In genomic region chr12:5921262-5921661, GRCm38 (mm10) we compare ENCODE assay signal across 14 mouse cellular contexts.
DNase-seq lines count a peak whose midpoint lies in the region; ATAC-seq lines count a peak whose summit lies in the region.
"Had no signal": no experiment of that assay in that cellular context is flagged by ENCODE, and none has a peak within 500 bp of the region (broad histone marks: within the 10 kb centered on the region; RNA-seq: fewer than 3 reads in every experiment).

No protein-coding gene starts in this region.

- no peak for ATAC-seq in inflammation-experienced regulatory T-cells, adult 6 months
- ATAC-seq: hindbrain, embryonic 16.5 days; intestine, postnatal 0 days had no signal

- DNase-seq in layer of hippocampus, adult 11-12 months (ENCODE audit: low spot score), result peak; percentile 19
- DNase-seq in layer of hippocampus, postnatal 10 days (ENCODE audit: low spot score in 2 of 2), result no peak
- peak; percentile 39 for DNase-seq in brain, embryonic 18.5 days (ENCODE audit: low read depth, low spot score)
- peak; percentile 60 to 80 for DNase-seq in cerebellum, postnatal 14 days
- DNase-seq in layer of hippocampus, adult 9-10 months (ENCODE audit: low spot score), result peak; percentile 11
- DNase-seq in adrenal gland, postnatal 14 days, result no peak
- DNase-seq: adrenal gland, postnatal 36 days; gastrocnemius, postnatal 36 days; kidney, postnatal 4 days; liver, embryonic 13.5 days; lung, embryonic 14.5 days had no signal

Comparison
In these comparisons a context has a peak if more than half of its experiments do, and no peak if none do; other contexts are left out.
1. DNase-seq: peak in layer of hippocampus, adult 11-12 months (single experiment), brain, embryonic 18.5 days (single experiment), cerebellum, postnatal 14 days (2 of 2) and layer of hippocampus, adult 9-10 months (single experiment); none in layer of hippocampus, postnatal 10 days (0 of 2) and adrenal gland, postnatal 14 days (single experiment).